Comparison of ENCODE assay signal across 18 mouse cellular contexts in genomic region chr16:38681313-38681712, GRCm38 (mm10). TPM values are rescaled to one million over a fixed set of nuclear protein-coding genes. Genes with fewer than 3 reads are reported as not detected.
DNase-seq lines count a peak whose midpoint lies in the region; ATAC-seq and TF ChIP-seq lines count a peak whose summit lies in the region.
"Had no signal": no experiment of that assay in that cellular context is flagged by ENCODE, and none has a peak within 500 bp of the region (broad histone marks: within the 10 kb centered on the region; RNA-seq: fewer than 3 reads in every experiment).

No protein-coding gene starts in this region.

- no peaks in the 10 kb centered on the region for H3K27me3 ChIP-seq in liver, adult 2 months (ENCODE audit: control insufficient read depth, insufficient read depth, low read length)
- no peaks in the 10 kb centered on the region for H3K27me3 ChIP-seq in liver, embryonic 11.5 days (replicated peaks; ENCODE audit: control insufficient read depth, insufficient read depth, low read length)
- H3K27me3 ChIP-seq: embryonic facial prominence, embryonic 13.5 days; embryonic facial prominence, embryonic 15.5 days; forebrain, embryonic 13.5 days; forebrain, embryonic 15.5 days had no signal

- no peaks in the 10 kb centered on the region for H3K36me3 ChIP-seq in liver, adult 2 months (ENCODE audit: control insufficient read depth, insufficient read depth, low read length)
- no peaks in the 10 kb centered on the region for H3K36me3 ChIP-seq in liver, embryonic 11.5 days (ENCODE audit: control insufficient read depth, insufficient read depth, low read length)
- H3K36me3 ChIP-seq: embryonic facial prominence, embryonic 13.5 days; embryonic facial prominence, embryonic 15.5 days; forebrain, embryonic 15.5 days had no signal

- no peak for DNase-seq in gastrocnemius, adult 2 months
- DNase-seq in gastrocnemius, postnatal 36 days = no peak
- DNase-seq in liver, adult 2 months (ENCODE audit: extremely low read depth, low read depth, low spot score) = peak; percentile 10
- DNase-seq in liver, embryonic 11.5 days (ENCODE audit: low spot score) = no peak
- no peak for DNase-seq in thymus, postnatal 36 days
- DNase-seq: adrenal gland, postnatal 10 days; adrenal gland, postnatal 25 days; cerebellum, adult 11-12 months; cerebellum, adult 2 months; cerebellum, adult 9-10 months; cerebellum, postnatal 10 days; cerebellum, postnatal 25 days; forebrain, postnatal 0 days had no signal

- 70% methylated on average over 2 of the region's 2 CpGs for WGBS in liver, adult 2 months
- WGBS in liver, embryonic 11.5 days = 91% methylated on average over 2 of the region's 2 CpGs

- intact Hi-C loops in gastrocnemius, adult 2 months (cut with DNase I) = no loop called here
- intact Hi-C loops in gastrocnemius, postnatal 36 days (cut with DNase I) = no loop called here

- no peak for ATAC-seq in liver, embryonic 11.5 days (replicated peaks; ENCODE audit: low FRiP score)
- ATAC-seq: forebrain, embryonic 13.5 days; forebrain, embryonic 15.5 days; forebrain, postnatal 0 days had no signal

- no peaks in the 10 kb centered on the region for H3K9me3 ChIP-seq in liver, embryonic 11.5 days (ENCODE audit: control insufficient read depth, low read length)
- H3K9me3 ChIP-seq: embryonic facial prominence, embryonic 13.5 days; embryonic facial prominence, embryonic 15.5 days; forebrain, embryonic 13.5 days; forebrain, embryonic 15.5 days had no signal

- no peak overlapping the region for H3K4me2 ChIP-seq in liver, embryonic 11.5 days
- H3K4me2 ChIP-seq: embryonic facial prominence, embryonic 13.5 days; embryonic facial prominence, embryonic 15.5 days; forebrain, embryonic 13.5 days; forebrain, embryonic 15.5 days had no signal

- peak overlapping the region; percentile 35; the same call in 1 of the 2 replicates for H3K27ac ChIP-seq in gastrocnemius, adult 2 months
- no peak overlapping the region for H3K27ac ChIP-seq in liver, adult 2 months (replicated peaks; ENCODE audit: insufficient read depth, low read depth, low read length)
- no peak overlapping the region for H3K27ac ChIP-seq in liver, embryonic 11.5 days (ENCODE audit: low read depth, low read length)
- H3K27ac ChIP-seq in embryonic fibroblast, embryonic 13.5 days (ENCODE audit: insufficient read depth, low read length) = peak overlapping the region; percentile 64; the same call in 1 of the 2 replicates
- H3K27ac ChIP-seq: embryonic facial prominence, embryonic 13.5 days; embryonic facial prominence, embryonic 15.5 days; forebrain, embryonic 13.5 days; forebrain, embryonic 15.5 days had no signal

- no peak overlapping the region for H3K9ac ChIP-seq in liver, adult 2 months (ENCODE audit: low read depth, low read length)
- H3K9ac ChIP-seq in liver, embryonic 11.5 days (ENCODE audit: low read depth, low read length) = no peak overlapping the region
- H3K9ac ChIP-seq: embryonic facial prominence, embryonic 13.5 days; embryonic facial prominence, embryonic 15.5 days; forebrain, embryonic 13.5 days; forebrain, embryonic 15.5 days; forebrain, postnatal 0 days had no signal

- H3K4me1 ChIP-seq in liver, adult 2 months (ENCODE audit: control insufficient read depth, insufficient read depth, low read length) = peaks cover 3% of the 10 kb centered on the region
- no peaks in the 10 kb centered on the region for H3K4me1 ChIP-seq in liver, embryonic 11.5 days (replicated peaks; ENCODE audit: control insufficient read depth, insufficient read depth, low read length)
- H3K4me1 ChIP-seq in embryonic fibroblast, embryonic 13.5 days (ENCODE audit: control insufficient read depth, insufficient read depth, low read length) = peaks cover 9% of the 10 kb centered on the region
- H3K4me1 ChIP-seq: forebrain, embryonic 13.5 days; forebrain, embryonic 15.5 days had no signal

- no peaks in the 10 kb centered on the region; the same call in 1 of the 2 replicates for H3K79me2 ChIP-seq in liver, adult 2 months (ENCODE audit: control insufficient read depth, insufficient read depth, low read length)

- no peak for TF ChIP-seq POLR2A in liver, adult 2 months (IDR thresholded peaks at IDR 0.05; ENCODE audit: extremely low read depth, insufficient read depth, low read length)
- TF ChIP-seq POLR2A in embryonic fibroblast, embryonic 13.5 days (IDR thresholded peaks at IDR 0.05; ENCODE audit: low read depth, low read length) = no peak

- no peak overlapping the region for H3K4me3 ChIP-seq in gastrocnemius, adult 2 months
- H3K4me3 ChIP-seq in liver, adult 2 months (ENCODE audit: insufficient read depth, low read depth, low read length) = no peak overlapping the region
- no peak overlapping the region for H3K4me3 ChIP-seq in liver, embryonic 11.5 days (ENCODE audit: low read depth, low read length)
- no peak overlapping the region for H3K4me3 ChIP-seq in embryonic fibroblast, embryonic 13.5 days (ENCODE audit: insufficient read depth, low read length)
- H3K4me3 ChIP-seq: embryonic facial prominence, embryonic 13.5 days; embryonic facial prominence, embryonic 15.5 days; forebrain, embryonic 13.5 days; forebrain, embryonic 15.5 days had no signal

- no peak for TF ChIP-seq CTCF in gastrocnemius, adult 2 months (IDR thresholded peaks at IDR 0.05)
- no peak for TF ChIP-seq CTCF in liver, adult 2 months (IDR thresholded peaks at IDR 0.05; ENCODE audit: low read depth, low read length)
- no peak for TF ChIP-seq CTCF in embryonic fibroblast, embryonic 13.5 days (IDR thresholded peaks at IDR 0.05; ENCODE audit: borderline replicate concordance, insufficient read depth, low read length)

RNA-seq across cellular contexts. Expression of gene Arhgap31, which starts 31.8 kb away (rescaled TPM):
- total RNA-seq in gastrocnemius, adult 2 months (2021) = 10 to 100 TPM; 11.9 to 18.6 TPM
- total RNA-seq in gastrocnemius, postnatal 36 days (2021) = 10 to 100 TPM; 12.3 to 12.4 TPM
- 3.0 and 3.4 TPM in 2 replicates for total RNA-seq in liver, adult 2 months (2014; rRNA removed)
- polyA plus RNA-seq in liver, adult 2 months (2012; rRNA removed) = 1.0 and 1.4 TPM in 2 replicates
- polyA plus RNA-seq in liver, embryonic 11.5 days (2014; fragmentation: Nextera tagmentation; extraction: Ambion mirVana) = 7.0 and 7.4 TPM in 2 replicates
- 27.7 and 31.1 TPM in 2 replicates for polyA plus RNA-seq in embryonic fibroblast, embryonic 13.5 days (2011; ENCODE audit: insufficient read length, low read depth, missing spikeins)

Comparison
In these comparisons a context has a peak if more than half of its experiments do, and no peak if none do; other contexts are left out.
1. H3K27ac ChIP-seq: peak in gastrocnemius, adult 2 months (single experiment) and embryonic fibroblast, embryonic 13.5 days (single experiment); none in liver, adult 2 months (single experiment) and liver, embryonic 11.5 days (single experiment).